Comparison of ENCODE assay signal across 1 mouse cellular context in genomic region chr1:144502241-144502640, GRCm38 (mm10).
TF ChIP-seq lines count a peak whose summit lies in the region.

No protein-coding gene starts in this region.

TF ChIP-seq in CH12.LX, 34 proteins besides CTCF, POLR2A, EP300 and RAD21 (continued from another document):
- no peak for TF ChIP-seq E2F4 (IDR thresholded peaks at IDR 0.05; ENCODE audit: insufficient replicate concordance, low read depth, low read length)
- TF ChIP-seq ZKSCAN1 (IDR thresholded peaks at IDR 0.05; ENCODE audit: borderline replicate concordance, low read depth, low read length): no peak
- no peak for TF ChIP-seq MYC (IDR thresholded peaks at IDR 0.05; ENCODE audit: low read depth, low read length)
